Mouse (Mus musculus) right cerebral cortex, postnatal 4 days (tissue): ENCODE measurements around the gene Hist1h3e.

Experiments
- DNase-seq: peaks from one replicate; pipeline ENCODE4 v3.0.0-alpha.2; 2022

Hist1h3e gene

GRCm38 (mm10) chr13:23535137-23536075 is 26.8 kb downstream of the Hist1h3e start, which contains the start of gene Hist1h3g:
Hist1h3g (plus strand) TSS chr13:23535422.
- peak; percentile 87 for DNase-seq

DNA sequence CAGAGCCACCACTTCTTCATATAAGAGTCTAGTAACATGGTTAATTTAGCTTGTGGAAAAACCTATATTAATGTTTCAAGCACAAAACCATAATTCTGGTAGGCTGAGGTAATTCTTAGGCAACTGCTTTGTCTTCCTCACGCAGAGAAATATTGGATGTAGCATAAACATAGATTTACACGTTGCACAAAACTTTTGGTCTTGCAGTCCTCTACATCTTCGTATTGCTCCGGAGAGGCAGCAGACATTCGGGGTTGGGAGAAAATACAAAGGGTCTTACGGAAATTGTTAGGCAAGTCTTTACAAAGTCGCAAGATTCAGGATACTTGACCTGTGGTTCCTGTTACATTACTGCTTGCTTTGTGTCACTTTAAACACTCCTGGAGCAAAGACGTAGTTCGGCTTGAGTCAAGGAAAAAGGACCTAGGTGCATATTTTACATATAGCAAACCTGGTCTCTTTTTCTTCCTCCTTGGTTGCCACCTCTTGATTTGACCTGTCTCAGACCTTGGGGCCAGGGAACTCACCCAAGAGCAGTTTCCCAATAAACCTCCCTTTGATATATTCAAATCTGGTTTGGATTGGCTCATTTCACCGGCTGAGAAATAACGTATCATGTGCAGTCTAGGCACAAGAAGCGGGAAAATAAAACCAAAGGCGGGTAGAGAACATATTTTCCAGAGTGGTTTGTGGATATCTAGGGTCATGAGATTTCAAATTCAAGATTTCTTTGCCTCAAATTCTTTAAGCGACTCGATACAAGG is 27.6 kb downstream of the Hist1h3e start:
- DNase-seq, result no peak

DNA sequence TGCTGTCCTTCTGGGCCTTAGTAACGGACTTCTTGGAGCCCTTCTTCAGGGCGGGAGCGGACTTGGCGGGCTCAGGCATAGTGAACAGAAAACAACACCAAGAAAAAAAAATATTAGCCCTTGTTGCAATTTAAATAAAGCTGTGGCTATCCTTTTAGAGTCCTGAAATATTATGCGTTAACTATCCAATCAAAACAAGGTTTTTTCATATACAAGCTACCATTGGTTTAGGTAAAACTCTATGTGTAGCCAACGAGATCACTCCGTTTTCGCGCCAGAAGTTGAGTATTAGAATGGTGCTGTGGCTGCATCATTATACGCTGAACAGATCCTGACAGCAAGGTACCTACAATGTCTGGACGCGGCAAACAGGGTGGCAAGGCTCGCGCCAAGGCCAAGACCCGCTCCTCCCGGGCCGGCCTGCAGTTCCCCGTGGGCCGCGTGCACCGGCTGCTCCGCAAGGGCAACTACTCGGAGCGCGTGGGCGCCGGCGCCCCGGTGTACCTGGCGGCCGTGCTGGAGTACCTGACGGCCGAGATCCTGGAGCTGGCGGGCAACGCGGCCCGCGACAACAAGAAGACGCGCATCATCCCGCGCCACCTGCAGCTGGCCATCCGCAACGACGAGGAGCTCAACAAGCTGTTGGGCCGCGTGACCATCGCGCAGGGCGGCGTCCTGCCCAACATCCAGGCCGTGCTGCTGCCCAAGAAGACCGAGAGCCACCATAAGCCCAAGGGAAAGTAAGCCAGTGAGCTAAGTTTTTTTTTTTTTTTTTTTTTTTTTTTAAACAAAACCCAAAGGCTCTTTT is 28.4 kb downstream of the Hist1h3e start, which contains the start of gene Hist1h2af:
Gene Hist1h2af, plus strand, starts transcription at position 347 of the 808 bp plus-strand sequence.
- peak; percentile 51 for DNase-seq

DNA sequence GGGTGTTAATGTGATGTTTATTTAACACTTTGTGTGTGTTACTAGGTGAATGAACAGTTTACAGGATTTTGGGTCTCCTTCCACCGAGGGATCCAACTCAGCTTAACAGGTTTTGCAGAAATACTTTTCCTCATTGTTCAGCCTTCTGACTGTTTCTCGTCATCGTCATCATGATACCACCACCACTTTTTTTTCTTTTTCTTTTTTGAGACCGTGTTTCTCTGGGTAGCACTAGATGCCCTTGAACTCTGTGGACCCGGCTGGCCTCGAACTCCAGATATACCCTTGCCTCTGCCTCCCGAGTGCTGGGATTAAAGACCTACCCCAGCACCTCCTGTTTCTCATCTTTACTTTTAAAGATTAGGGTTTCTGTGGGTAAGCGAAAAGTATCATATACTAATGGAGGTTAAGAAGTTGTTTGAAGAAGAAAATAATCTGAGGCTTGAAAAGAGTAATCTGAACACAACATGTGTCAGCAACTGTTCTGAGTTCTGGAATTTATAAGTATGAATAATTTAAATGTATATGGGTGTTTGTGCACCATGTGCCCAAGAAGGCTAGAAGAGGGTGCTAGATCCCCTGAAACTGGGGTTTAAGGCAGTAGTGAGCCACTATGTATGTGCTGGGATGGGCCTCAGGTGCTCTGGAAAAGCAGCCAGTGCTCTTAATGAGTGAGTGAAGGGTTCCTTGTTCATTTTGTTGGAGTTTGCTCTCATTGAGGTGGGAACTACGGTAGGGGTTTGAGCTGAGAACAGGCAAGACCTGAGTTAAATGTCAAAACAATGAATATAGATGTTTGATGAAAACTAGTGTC is 29.7 kb downstream of the Hist1h3e start:
- no peak for DNase-seq

GRCm38 (mm10) chr13:23530901-23531875 is 31.0 kb downstream of the Hist1h3e start, which contains the start of gene Hist1h4h:
Hist1h4h (plus strand) TSS chr13:23531050.
- peak; percentile 88 for DNase-seq

DNA sequence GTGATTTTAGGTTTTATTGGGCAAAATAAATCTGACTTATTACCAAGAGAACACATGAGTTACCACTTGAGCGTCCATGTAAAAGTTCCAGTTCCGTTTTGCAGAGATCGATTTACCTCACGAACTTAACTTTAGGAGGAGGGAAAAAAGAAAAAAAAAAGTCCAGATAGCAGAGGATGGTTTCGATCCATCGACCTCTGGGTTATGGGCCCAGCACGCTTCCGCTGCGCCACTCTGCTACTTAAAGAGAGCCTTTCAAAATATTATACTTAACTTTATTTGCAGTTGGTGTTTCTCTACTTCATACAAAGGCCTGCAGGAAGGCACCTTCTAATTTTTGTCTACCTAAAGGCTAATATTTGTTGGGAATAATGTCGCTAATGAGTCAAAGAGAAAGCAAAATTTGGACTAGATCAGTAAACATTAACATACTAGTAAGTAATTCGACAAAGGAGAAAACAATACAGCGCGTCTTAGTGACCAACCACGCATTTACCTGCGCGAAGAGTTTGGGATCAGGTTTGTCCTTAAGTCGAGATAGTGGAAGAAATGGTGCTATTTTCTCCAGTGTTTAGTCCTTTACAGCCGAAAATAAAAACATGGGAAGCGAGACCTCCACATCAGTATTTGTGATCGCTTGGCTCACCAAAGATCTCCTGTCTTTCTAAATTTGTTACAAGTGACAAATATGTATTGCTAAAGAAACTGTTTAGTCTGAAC is 31.8 kb downstream of the Hist1h3e start:
- DNase-seq, result peak; percentile 60

- DNase-seq, result no peak
These were observed 32.5 kb downstream of the Hist1h3e start for GRCm38 (mm10) chr13:23529480-23530165.

DNA sequence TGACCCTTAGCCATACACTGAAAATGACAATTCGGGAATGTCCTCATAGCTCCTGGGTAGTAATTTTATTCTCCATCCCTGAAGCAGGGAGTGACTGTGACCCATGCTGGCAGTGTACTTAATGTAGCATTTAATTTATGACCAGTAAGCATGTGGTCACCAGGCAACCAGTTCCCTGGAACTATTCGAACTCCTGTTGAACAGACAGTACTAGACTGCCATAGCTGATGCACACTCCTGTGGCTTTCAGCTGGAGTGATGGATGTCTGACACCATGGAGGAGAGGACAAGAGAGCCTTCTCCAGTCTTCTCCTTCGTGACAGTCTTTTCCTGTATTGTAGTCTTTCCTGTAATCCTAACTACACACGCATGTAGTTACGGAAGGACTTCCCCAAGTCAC is 33.2 kb downstream of the Hist1h3e start:
- no peak for DNase-seq

GRCm38 (mm10) chr13:23526312-23526711 is 35.9 kb downstream of the Hist1h3e start:
- peak; percentile 95 for DNase-seq

DNA sequence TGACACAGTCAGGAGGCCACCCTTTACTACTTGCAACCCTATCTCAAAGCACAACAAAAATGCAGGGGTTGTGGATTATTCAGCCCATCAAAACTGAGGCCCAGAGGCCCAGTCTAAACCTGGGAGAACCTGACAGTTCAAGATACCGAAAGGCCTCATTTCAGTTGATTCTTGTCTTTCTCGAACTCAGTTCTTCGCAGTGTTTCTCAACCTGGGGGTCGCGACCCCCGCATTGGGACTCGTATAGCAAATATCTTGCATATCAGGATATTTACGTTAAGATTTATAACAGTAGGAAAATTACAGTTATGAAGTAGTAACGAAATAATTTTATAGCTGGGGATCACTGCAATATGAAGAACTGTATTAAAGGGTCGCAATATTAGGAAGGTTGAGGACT is 36.3 kb downstream of the Hist1h3e start:
- DNase-seq, result no peak

DNA sequence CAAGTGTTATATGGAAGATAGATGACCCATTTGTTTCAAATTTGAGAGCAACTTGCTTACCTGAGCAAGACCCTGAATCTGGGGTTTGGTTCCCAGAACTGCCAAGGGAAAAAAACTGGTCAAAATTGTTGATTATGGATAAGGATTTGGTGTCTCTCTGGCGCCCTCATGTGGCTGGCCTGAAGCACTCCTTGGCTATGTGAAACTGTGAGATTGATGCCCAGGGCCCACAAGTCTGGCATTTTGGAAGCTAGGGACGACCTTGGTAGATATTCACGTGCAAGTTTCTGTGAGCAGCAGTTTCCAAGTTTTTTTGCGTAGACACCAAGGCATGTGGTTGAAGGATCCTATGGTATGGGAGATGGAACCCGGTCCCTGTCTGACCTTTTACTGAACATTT is 37.5 kb downstream of the Hist1h3e start:
- DNase-seq, result peak; percentile 82

- no peak for DNase-seq
These were observed 38.2 kb downstream of the Hist1h3e start for GRCm38 (mm10) chr13:23523976-23524375.

- DNase-seq, result peak; percentile 62
These were observed 40.5 kb downstream of the Hist1h3e start for GRCm38 (mm10) chr13:23521703-23522102.

DNA sequence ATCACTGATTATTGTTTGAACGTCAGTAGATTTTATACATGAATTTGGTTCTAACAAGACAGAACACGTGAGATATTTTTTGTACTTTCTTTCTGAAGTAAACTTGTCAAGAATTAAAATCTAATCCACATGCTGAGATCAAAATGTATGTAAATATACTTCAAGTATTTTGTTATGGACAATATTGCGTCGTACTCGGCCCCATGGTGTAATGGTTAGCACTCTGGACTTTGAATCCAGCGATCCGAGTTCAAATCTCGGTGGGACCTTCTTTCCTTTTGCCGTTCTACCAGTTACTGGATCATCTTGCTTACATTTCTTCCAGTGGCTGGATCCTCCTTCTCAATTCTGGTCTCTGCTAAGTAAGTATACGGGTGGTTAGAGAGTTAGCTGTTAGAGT is 42.8 kb downstream of the Hist1h3e start:
- DNase-seq, result peak; percentile 65

DNA sequence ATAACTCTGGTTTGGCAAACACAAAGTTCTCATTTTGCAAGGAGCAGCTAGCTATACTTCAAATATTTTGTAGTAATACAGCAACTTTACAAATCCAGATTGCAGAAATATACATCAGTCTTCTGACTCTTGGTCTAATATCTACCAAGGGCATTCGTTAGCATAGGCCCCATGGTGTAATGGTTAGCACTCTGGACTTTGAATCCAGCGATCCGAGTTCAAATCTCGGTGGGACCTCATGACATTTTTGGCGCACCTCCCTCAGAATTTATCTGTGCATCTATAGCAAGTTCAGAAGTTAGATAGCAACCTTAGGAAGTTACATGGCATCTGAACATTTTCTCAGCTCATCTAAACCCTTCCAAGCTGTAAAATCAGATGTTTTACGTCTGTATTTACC is 43.3 kb downstream of the Hist1h3e start:
- peak; percentile 62 for DNase-seq

GRCm38 (mm10) chr13:23518295-23518603 is 43.9 kb downstream of the Hist1h3e start:
- DNase-seq, result no peak

GRCm38 (mm10) chr13:23517603-23518294 is 44.4 kb downstream of the Hist1h3e start:
- peak; percentile 89 for DNase-seq

DNA sequence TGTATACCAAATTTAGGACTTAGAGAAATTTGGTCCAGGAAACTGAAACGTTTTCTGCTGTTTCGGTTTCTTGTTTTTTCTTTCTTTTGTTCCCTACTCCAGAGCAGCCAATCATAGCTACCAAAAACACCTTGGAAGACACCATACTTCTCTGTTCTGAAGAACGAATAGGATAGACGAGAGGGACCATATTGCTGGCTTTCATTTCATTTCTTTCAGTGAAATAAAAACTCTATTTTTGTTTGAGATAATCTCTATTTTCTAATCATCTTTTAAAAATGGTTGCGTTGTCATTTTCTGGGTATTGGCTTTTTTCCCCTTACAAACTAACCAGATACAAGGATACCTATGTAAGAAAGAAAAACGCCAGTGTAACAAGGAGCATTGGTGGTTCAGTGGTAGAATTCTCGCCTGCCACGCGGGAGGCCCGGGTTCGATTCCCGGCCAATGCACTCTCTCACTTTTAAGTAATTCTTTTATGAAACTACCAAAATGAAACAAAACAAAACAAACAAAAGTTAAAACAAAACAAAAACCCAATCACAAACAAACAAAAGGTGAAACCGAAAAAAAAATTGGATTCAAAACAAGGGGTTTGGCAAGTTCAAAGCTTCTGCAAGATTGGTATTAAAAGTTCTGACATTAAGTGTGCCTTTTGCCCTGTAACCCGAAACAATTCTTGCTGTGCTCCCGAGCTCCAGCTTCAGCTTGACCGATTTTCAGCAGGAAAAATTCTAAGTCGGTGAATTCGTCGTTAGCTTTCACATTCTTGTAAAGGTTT is 45.2 kb downstream of the Hist1h3e start:
- DNase-seq, result peak; percentile 79
